Mouse (Mus musculus): ENCODE measurements around the gene Eipr1. TPM values are rescaled to one million over a fixed set of nuclear protein-coding genes. Genes with fewer than 3 reads are reported as not detected.
"Not testable (repeated sequence)": the region's sequence is repeated elsewhere in the genome, so short reads cannot be mapped to it uniquely, and the experiment has no call there.

Eipr1 gene
- 16.4 to 40.7 TPM (median 25.3 TPM) in 3 replicates for total RNA-seq (2017)

GRCm38 (mm10) chr12:28751508-28752263 is at the start of gene Eipr1:
Gene Eipr1, plus strand, starts transcription at chr12:28751803.
- peak; percentile 92 for ATAC-seq (replicated peaks; ENCODE audit: insufficient number of reproducible peaks, low FRiP score, low TSS enrichment, poor library complexity, severe bottlenecking)

GRCm38 (mm10) chr12:28704381-28704780 is 47.2 kb upstream of the Eipr1 start:
- ATAC-seq (replicated peaks; ENCODE audit: insufficient number of reproducible peaks, low FRiP score, low TSS enrichment, poor library complexity, severe bottlenecking), result no peak

- no peak for ATAC-seq (replicated peaks; ENCODE audit: insufficient number of reproducible peaks, low FRiP score, low TSS enrichment, poor library complexity, severe bottlenecking)
Observed at GRCm38 (mm10) chr12:28705204-28705603, 46.4 kb upstream of the Eipr1 start.

GRCm38 (mm10) chr12:28708154-28708553 is 43.4 kb upstream of the Eipr1 start:
- no peak for ATAC-seq (replicated peaks; ENCODE audit: insufficient number of reproducible peaks, low FRiP score, low TSS enrichment, poor library complexity, severe bottlenecking)

- no peak for ATAC-seq (replicated peaks; ENCODE audit: insufficient number of reproducible peaks, low FRiP score, low TSS enrichment, poor library complexity, severe bottlenecking)
Observed at GRCm38 (mm10) chr12:28710566-28711185, 40.9 kb upstream of the Eipr1 start.

- no peak for ATAC-seq (replicated peaks; ENCODE audit: insufficient number of reproducible peaks, low FRiP score, low TSS enrichment, poor library complexity, severe bottlenecking)
Observed at GRCm38 (mm10) chr12:28714822-28715632, 36.6 kb upstream of the Eipr1 start.

GRCm38 (mm10) chr12:28717066-28717465 is 34.5 kb upstream of the Eipr1 start:
- ATAC-seq (replicated peaks; ENCODE audit: insufficient number of reproducible peaks, low FRiP score, low TSS enrichment, poor library complexity, severe bottlenecking), result no peak

GRCm38 (mm10) chr12:28718106-28718505 is 33.5 kb upstream of the Eipr1 start:
- ATAC-seq (replicated peaks; ENCODE audit: insufficient number of reproducible peaks, low FRiP score, low TSS enrichment, poor library complexity, severe bottlenecking), result no peak

- ATAC-seq (replicated peaks; ENCODE audit: insufficient number of reproducible peaks, low FRiP score, low TSS enrichment, poor library complexity, severe bottlenecking), result no peak
Observed at GRCm38 (mm10) chr12:28724366-28724765, 27.2 kb upstream of the Eipr1 start.

- ATAC-seq (replicated peaks; ENCODE audit: insufficient number of reproducible peaks, low FRiP score, low TSS enrichment, poor library complexity, severe bottlenecking), result no peak
Observed at GRCm38 (mm10) chr12:28726204-28726603, 25.4 kb upstream of the Eipr1 start.

- ATAC-seq (replicated peaks; ENCODE audit: insufficient number of reproducible peaks, low FRiP score, low TSS enrichment, poor library complexity, severe bottlenecking), result peak; percentile 72
Observed at GRCm38 (mm10) chr12:28727061-28727460, 24.5 kb upstream of the Eipr1 start.

GRCm38 (mm10) chr12:28732631-28733030 is 19.0 kb upstream of the Eipr1 start:
- ATAC-seq (replicated peaks; ENCODE audit: insufficient number of reproducible peaks, low FRiP score, low TSS enrichment, poor library complexity, severe bottlenecking), result no peak

GRCm38 (mm10) chr12:28733520-28734245 is 17.9 kb upstream of the Eipr1 start:
- not testable (repeated sequence) for ATAC-seq (replicated peaks; ENCODE audit: insufficient number of reproducible peaks, low FRiP score, low TSS enrichment, poor library complexity, severe bottlenecking)

GRCm38 (mm10) chr12:28734271-28734670 is 17.3 kb upstream of the Eipr1 start:
- ATAC-seq (replicated peaks; ENCODE audit: insufficient number of reproducible peaks, low FRiP score, low TSS enrichment, poor library complexity, severe bottlenecking), result no peak

- no peak for ATAC-seq (replicated peaks; ENCODE audit: insufficient number of reproducible peaks, low FRiP score, low TSS enrichment, poor library complexity, severe bottlenecking)
Observed at GRCm38 (mm10) chr12:28735293-28735692, 16.3 kb upstream of the Eipr1 start.

- no peak for ATAC-seq (replicated peaks; ENCODE audit: insufficient number of reproducible peaks, low FRiP score, low TSS enrichment, poor library complexity, severe bottlenecking)
Observed at GRCm38 (mm10) chr12:28743328-28743727, 8.3 kb upstream of the Eipr1 start.

- peak; percentile 85 for ATAC-seq (replicated peaks; ENCODE audit: insufficient number of reproducible peaks, low FRiP score, low TSS enrichment, poor library complexity, severe bottlenecking)
Observed at GRCm38 (mm10) chr12:28750021-28750633, 1.5 kb upstream of the Eipr1 start, which contains the start of gene Trappc12. Gene Trappc12, minus strand, starts transcription at chr12:28750472.

- ATAC-seq (replicated peaks; ENCODE audit: insufficient number of reproducible peaks, low FRiP score, low TSS enrichment, poor library complexity, severe bottlenecking), result no peak
Observed at GRCm38 (mm10) chr12:28750876-28751275, 727 bp upstream of the Eipr1 start.
